Mouse (Mus musculus) midbrain, embryonic 16.5 days (tissue): ENCODE measurements around the gene Aldoart2. TPM values are rescaled to one million over a fixed set of nuclear protein-coding genes. Genes with fewer than 3 reads are reported as not detected.
"Not testable (repeated sequence)": the region's sequence is repeated elsewhere in the genome, so short reads cannot be mapped to it uniquely, and the experiment has no call there.

ENCODE experiments used
- ATAC-seq: fragments of 200-750 bp; cut with Nextera tagmentation; 2 replicates; pipeline ENCODE4 v1.8.0; 2017; ENCODE audit warnings: moderate TSS enrichment
- H3K27ac ChIP-seq: fragments of 300-500 bp; sonication (generic); 2 replicates; pipeline ENCODE4 v1.5.1; 2014; ENCODE audit warnings: mild to moderate bottlenecking, low read length, mixed read lengths
- H3K27me3 ChIP-seq: fragments of 300-500 bp; sonication (generic); 2 replicates; pipeline ENCODE4 v1.6.1; 2014; ENCODE audit warnings: low read depth, low read length, mixed read lengths; ENCODE audit not compliant: control insufficient read depth, insufficient read depth
- H3K36me3 ChIP-seq: fragments of 300-500 bp; sonication (generic); 2 replicates; pipeline ENCODE4 v1.6.1; 2014; ENCODE audit warnings: mild to moderate bottlenecking, low read length, moderate library complexity, mixed read lengths; ENCODE audit not compliant: control insufficient read depth, insufficient read depth
- H3K4me1 ChIP-seq: fragments of 300-500 bp; sonication (generic); 2 replicates; pipeline ENCODE4 v1.6.1; 2014; ENCODE audit warnings: mild to moderate bottlenecking, low read length, mixed read lengths; ENCODE audit not compliant: control insufficient read depth, insufficient read depth
- H3K4me2 ChIP-seq: fragments of 300-500 bp; sonication (generic); 2 replicates; pipeline ENCODE4 v1.6.1; 2014; ENCODE audit warnings: mild to moderate bottlenecking, low read length, mixed read lengths
- H3K4me3 ChIP-seq: fragments of 300-500 bp; sonication (generic); 2 replicates; pipeline ENCODE4 v1.5.1; 2014; ENCODE audit warnings: low read depth, mild to moderate bottlenecking, low read length, moderate library complexity, mixed read lengths
- H3K9ac ChIP-seq: fragments of 300-500 bp; sonication (generic); 2 replicates; pipeline ENCODE4 v1.6.1; 2014; ENCODE audit warnings: low read depth, low read length, mixed read lengths
- H3K9me3 ChIP-seq: fragments of 300-500 bp; sonication (generic); replicated peaks from 2 replicates; pipeline ENCODE4 v1.6.1; 2014; ENCODE audit warnings: mild to moderate bottlenecking, low read length, mixed read lengths; ENCODE audit not compliant: control insufficient read depth, poor library complexity, severe bottlenecking
- WGBS: fragments of 180-500 bp; shearing (Covaris S2); extraction: QIAGEN DNeasy Blood & Tissue Kit; methylation state at CpG from one replicate; pipeline ENCODE4 v1.1.7; 2014; 5-methylcytosine and 5-hydroxymethylcytosine counted together
- polyA plus RNA-seq: library from polyadenylated mRNA; unstranded; fragments of >200 nt; fragmentation: Nextera tagmentation; extraction: Ambion mirVana; gene quantifications from 2 replicates; pipeline ENCODE4 v1.2.1, GENCODE M21; 2015

Gene Aldoart2
- polyA plus RNA-seq = not detected in 2 replicates

GRCm38 (mm10) chr12:55565206-55565605 is at the start of gene Aldoart2:
Aldoart2 (plus strand) TSS chr12:55565239.
- Histone ChIP-seq H3K9ac (no peak within 1 kb of the TSS), H3K27ac (no peak within 1 kb of the TSS), H3K4me1 (peaks cover 4% of the 10 kb centered on the region), H3K4me2 (no peak within 1 kb of the TSS), H3K36me3 (no peaks in the 10 kb centered on the region), H3K4me3 (no peak within 1 kb of the TSS), H3K27me3 (no peaks in the 10 kb centered on the region), H3K9me3 (no peaks in the 10 kb centered on the region)
- ATAC-seq = no peak
- WGBS = 95% methylated on average over 19 of the region's 19 CpGs

- Histone ChIP-seq H3K4me3 (no peak overlapping the region), H3K9ac (no peak overlapping the region), H3K27ac (no peak overlapping the region), H3K4me2 (peak overlapping the region; percentile 5; the same call in 1 of the 2 replicates), H3K27me3 (no peaks in the 10 kb centered on the region), H3K9me3 (no peaks in the 10 kb centered on the region), H3K36me3 (no peaks in the 10 kb centered on the region), H3K4me1 (no peaks in the 10 kb centered on the region)
- 35% methylated on average over 15 of the region's 15 CpGs for WGBS
- ATAC-seq = peak; percentile 56
These were observed 46.8 kb upstream of the Aldoart2 start for GRCm38 (mm10) chr12:55518061-55518738.

GRCm38 (mm10) chr12:55526983-55527752 is 37.9 kb upstream of the Aldoart2 start:
- Histone ChIP-seq H3K9me3 (no peaks in the 10 kb centered on the region), H3K36me3 (no peaks in the 10 kb centered on the region), H3K4me2 (peak overlapping the region; percentile 33), H3K27me3 (no peaks in the 10 kb centered on the region), H3K27ac (no peak overlapping the region), H3K4me3 (no peak overlapping the region), H3K4me1 (peaks cover 4% of the 10 kb centered on the region; the same call in 1 of the 2 replicates), H3K9ac (peak overlapping the region; percentile 36; the same call in 1 of the 2 replicates)
- WGBS = 45% methylated on average over 15 of the region's 15 CpGs
- ATAC-seq = peak; percentile 72

GRCm38 (mm10) chr12:55536537-55537135 is 28.4 kb upstream of the Aldoart2 start:
- H3K36me3 ChIP-seq = no peaks in the 10 kb centered on the region
- peak overlapping the region; percentile 48 for H3K4me2 ChIP-seq
- 6% methylated on average over 14 of the region's 14 CpGs for WGBS
- ATAC-seq = peak; percentile 71
- H3K4me1 ChIP-seq = peaks cover 7% of the 10 kb centered on the region
- no peak overlapping the region for H3K27ac ChIP-seq
- H3K4me3 ChIP-seq = peak overlapping the region; percentile 21
- no peaks in the 10 kb centered on the region for H3K9me3 ChIP-seq
- no peaks in the 10 kb centered on the region; the same call in 1 of the 2 replicates for H3K27me3 ChIP-seq
- 0 out of 2 replicates have a peak overlapping the region, but pooled peaks have one; percentile 32 for H3K9ac ChIP-seq

- Histone ChIP-seq H3K27me3 (no peaks in the 10 kb centered on the region; the same call in 1 of the 2 replicates), H3K9me3 (no peaks in the 10 kb centered on the region), H3K4me2 (no peak overlapping the region), H3K36me3 (no peaks in the 10 kb centered on the region), H3K27ac (no peak overlapping the region), H3K9ac (no peak overlapping the region), H3K4me1 (peaks cover 7% of the 10 kb centered on the region), H3K4me3 (no peak overlapping the region)
- no peak for ATAC-seq
- WGBS = 31% methylated on average over 7 of the region's 7 CpGs
These were observed 27.3 kb upstream of the Aldoart2 start for GRCm38 (mm10) chr12:55537742-55538141.

GRCm38 (mm10) chr12:55538328-55538971 is 26.6 kb upstream of the Aldoart2 start:
- Histone ChIP-seq H3K36me3 (no peaks in the 10 kb centered on the region), H3K4me1 (peaks cover 7% of the 10 kb centered on the region), H3K9me3 (no peaks in the 10 kb centered on the region), H3K27ac (no peak overlapping the region), H3K9ac (no peak overlapping the region), H3K4me3 (no peak overlapping the region), H3K27me3 (no peaks in the 10 kb centered on the region; the same call in 1 of the 2 replicates), H3K4me2 (no peak overlapping the region)
- 74% methylated on average over 1 of the region's 1 CpGs for WGBS
- peak; percentile 83 for ATAC-seq

- H3K4me2 ChIP-seq = no peak overlapping the region
- H3K9ac ChIP-seq = no peak overlapping the region
- no peak overlapping the region for H3K27ac ChIP-seq
- 52% methylated on average over 8 of the region's 8 CpGs for WGBS
- peaks cover 7% of the 10 kb centered on the region for H3K4me1 ChIP-seq
- H3K4me3 ChIP-seq = no peak overlapping the region
- no peak for ATAC-seq
- no peaks in the 10 kb centered on the region for H3K36me3 ChIP-seq
- H3K9me3 ChIP-seq = no peaks in the 10 kb centered on the region
- H3K27me3 ChIP-seq = no peaks in the 10 kb centered on the region; the same call in 1 of the 2 replicates
These were observed 25.9 kb upstream of the Aldoart2 start for GRCm38 (mm10) chr12:55539157-55539556.

- H3K4me2 ChIP-seq = not testable (repeated sequence)
These were observed 10.1 kb upstream of the Aldoart2 start for GRCm38 (mm10) chr12:55554901-55555300.

More at GRCm38 (mm10) chr12:55554901-55555300, 10.1 kb upstream of the Aldoart2 start:
- WGBS = 81% methylated on average over 6 of the region's 6 CpGs
- H3K36me3 ChIP-seq, H3K4me3 ChIP-seq, H3K4me1 ChIP-seq, H3K9me3 ChIP-seq, ATAC-seq, H3K27ac ChIP-seq, H3K27me3 ChIP-seq, H3K9ac ChIP-seq: not testable (repeated sequence)
